Mouse (Mus musculus) inflammation-experienced regulatory T-cells, adult 6 months (primary cell): ENCODE measurements around the gene Prg2. TPM values are rescaled to one million over a fixed set of nuclear protein-coding genes. Genes with fewer than 3 reads are reported as not detected.

ENCODE experiments used
- ATAC-seq: one replicate; pipeline ENCODE4 v1.8.0; 2017
- polyA plus RNA-seq, 3 experiments: library from polyadenylated mRNA; unstranded; fragments of 100-300 nt; shearing (Covaris generic); gene quantifications; one replicate each; pipeline ENCODE4 v1.2.1; 2017

The Prg2 gene
- polyA plus RNA-seq, 3 experiments from 2014 or later = 0.73 TPM; not detected in 2

GRCm38 (mm10) chr2:84962906-84963507 lies 17.3 kb upstream of the Prg2 start:
- ATAC-seq = no peak

GRCm38 (mm10) chr2:84964111-84964801 lies 16.0 kb upstream of the Prg2 start:
- ATAC-seq = no peak

GRCm38 (mm10) chr2:84967318-84967991 lies 12.8 kb upstream of the Prg2 start:
- ATAC-seq = no peak

- no peak for ATAC-seq
Observed at GRCm38 (mm10) chr2:84975580-84975979, 4.7 kb upstream of the Prg2 start.

GRCm38 (mm10) chr2:84987930-84988329 lies 7.7 kb downstream of the Prg2 start, which contains the start of gene Prg3:
Prg3 (plus strand) TSS chr2:84988215.
- no peak for ATAC-seq

GRCm38 (mm10) chr2:84996376-84996775 lies 16.1 kb downstream of the Prg2 start:
- ATAC-seq = no peak

GRCm38 (mm10) chr2:84999486-85000181 lies 19.4 kb downstream of the Prg2 start:
- ATAC-seq = no peak

GRCm38 (mm10) chr2:85001497-85001896 lies 21.2 kb downstream of the Prg2 start:
- ATAC-seq = no peak

GRCm38 (mm10) chr2:85002575-85002974 lies 22.3 kb downstream of the Prg2 start:
- no peak for ATAC-seq

GRCm38 (mm10) chr2:85004341-85004740 lies 24.1 kb downstream of the Prg2 start:
- no peak for ATAC-seq

GRCm38 (mm10) chr2:85006600-85006999 lies 26.3 kb downstream of the Prg2 start:
- no peak for ATAC-seq

- peak; percentile 72 for ATAC-seq
Observed at GRCm38 (mm10) chr2:85007729-85008128, 27.5 kb downstream of the Prg2 start.

GRCm38 (mm10) chr2:85009212-85009611 lies 29.0 kb downstream of the Prg2 start:
- no peak for ATAC-seq

- ATAC-seq = no peak
Observed at GRCm38 (mm10) chr2:85011906-85012604, 31.8 kb downstream of the Prg2 start.

- no peak for ATAC-seq
Observed at GRCm38 (mm10) chr2:85012679-85013078, 32.4 kb downstream of the Prg2 start.

GRCm38 (mm10) chr2:85013826-85014587 lies 33.7 kb downstream of the Prg2 start:
- ATAC-seq = no peak

- ATAC-seq = no peak
Observed at GRCm38 (mm10) chr2:85014588-85014982, 34.3 kb downstream of the Prg2 start.

- ATAC-seq = no peak
Observed at GRCm38 (mm10) chr2:85022043-85022442, 41.8 kb downstream of the Prg2 start.

- no peak for ATAC-seq
Observed at GRCm38 (mm10) chr2:85026178-85026577, 45.9 kb downstream of the Prg2 start.

- no peak for ATAC-seq
Observed at GRCm38 (mm10) chr2:85027281-85027680, 47.0 kb downstream of the Prg2 start.

GRCm38 (mm10) chr2:85029897-85030296 lies 49.6 kb downstream of the Prg2 start:
- ATAC-seq = no peak

- ATAC-seq = no peak
Observed at GRCm38 (mm10) chr2:85030989-85031388, 50.7 kb downstream of the Prg2 start.
